Mouse (Mus musculus) megakaryocyte, embryonic 14.5 days (primary cell): Measurements from ENCODE around the gene Arl14ep.

Experiments
- FLI1 ChIP-seq: IDR thresholded peaks from 2 replicates; pipeline ENCODE4 v1.6.1; 2012; ENCODE audit warnings: low read length, inconsistent platforms, mixed read lengths
- GATA1 ChIP-seq: IDR thresholded peaks from 3 replicates; pipeline ENCODE4 v1.6.1; 2012; ENCODE audit warnings: mixed read lengths, low read length, inconsistent platforms, borderline replicate concordance

DNA sequence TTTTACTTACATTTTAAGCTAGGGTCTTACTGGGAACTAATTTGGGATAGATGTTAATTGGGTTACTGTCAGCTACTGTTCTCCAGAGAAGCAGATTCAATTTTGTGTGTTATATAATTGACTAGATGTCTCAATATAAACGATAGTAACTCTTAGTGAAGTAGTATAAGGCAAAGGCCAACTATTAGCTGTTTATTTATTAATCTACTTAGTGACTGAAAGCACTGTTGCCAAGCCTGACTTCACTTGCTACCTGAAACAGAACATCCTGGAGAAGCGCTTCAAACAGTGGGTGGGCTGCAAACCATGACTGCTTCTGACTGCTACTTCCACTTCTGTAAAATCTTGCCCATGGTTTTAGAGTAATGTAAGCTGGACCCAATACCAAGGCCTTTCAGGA is 13.2 kb downstream of the Arl14ep start:
- TF ChIP-seq GATA1 (no peak), FLI1 (no peak)
